Mouse (Mus musculus): ENCODE measurements at regions not wholly inside any gene's neighbourhood (a gene's known extent, or its start where the extent isn't known, plus 50 kb on each side); places are given as distances from the start of the nearest gene placed in this dataset.

- no peak overlapping the region for H3K27ac ChIP-seq
- intact Hi-C loops (cut with DNase I), result no loop called here
- no peak overlapping the region for H3K4me3 ChIP-seq
Measured at GRCm38 (mm10) chr2:92726640-92727039, 127.1 kb downstream of the Chst1 start.

GRCm38 (mm10) chr2:92727241-92727640 lies 127.7 kb downstream of the Chst1 start:
- intact Hi-C loops (cut with DNase I), result no loop called here
- H3K4me3 ChIP-seq, result no peak overlapping the region
- 83% methylated on average over 2 of the region's 2 CpGs for WGBS
- no peaks in the 10 kb centered on the region for H3K36me3 ChIP-seq (ENCODE audit: control insufficient read depth, insufficient read depth, low read length)
- H3K9ac ChIP-seq (ENCODE audit: low read depth, low read length), result no peak overlapping the region
- no peak for TF ChIP-seq POLR2A (IDR thresholded peaks at IDR 0.05; ENCODE audit: insufficient read depth, low read depth, low read length)
- TF ChIP-seq CTCF (IDR thresholded peaks at IDR 0.05), result no peak
- TF ChIP-seq EP300 (IDR thresholded peaks at IDR 0.05; ENCODE audit: insufficient read depth, low read depth, low read length), result no peak
- peaks cover 5% of the 10 kb centered on the region for H3K4me1 ChIP-seq (ENCODE audit: control insufficient read depth, insufficient read depth, low read length)
- no peak overlapping the region for H3K27ac ChIP-seq
- no peak for DNase-seq
- H3K79me2 ChIP-seq (replicated peaks; ENCODE audit: control insufficient read depth, insufficient read depth, low read length), result no peaks in the 10 kb centered on the region
- no peaks in the 10 kb centered on the region for H3K27me3 ChIP-seq (ENCODE audit: control insufficient read depth, insufficient read depth, low read length)

More at GRCm38 (mm10) chr2:92726640-92727039, 127.1 kb downstream of the Chst1 start:
- H3K9ac ChIP-seq (ENCODE audit: low read depth, low read length), result no peak overlapping the region
- DNase-seq, result no peak
- H3K27me3 ChIP-seq (ENCODE audit: control insufficient read depth, insufficient read depth, low read length), result no peaks in the 10 kb centered on the region
- H3K4me1 ChIP-seq (ENCODE audit: control insufficient read depth, insufficient read depth, low read length), result peaks cover 5% of the 10 kb centered on the region
- no peaks in the 10 kb centered on the region for H3K36me3 ChIP-seq (ENCODE audit: control insufficient read depth, insufficient read depth, low read length)
- WGBS, result 58% methylated on average over 7 of the region's 7 CpGs
- TF ChIP-seq EP300 (IDR thresholded peaks at IDR 0.05; ENCODE audit: insufficient read depth, low read depth, low read length) (no peak), POLR2A (IDR thresholded peaks at IDR 0.05; ENCODE audit: insufficient read depth, low read depth, low read length) (no peak), CTCF (IDR thresholded peaks at IDR 0.05) (no peak)
- H3K79me2 ChIP-seq (replicated peaks; ENCODE audit: control insufficient read depth, insufficient read depth, low read length), result no peaks in the 10 kb centered on the region

GRCm38 (mm10) chr2:92728388-92728787 lies 128.9 kb downstream of the Chst1 start:
- intact Hi-C loops (cut with DNase I), result no loop called here
- 88% methylated on average over 3 of the region's 3 CpGs for WGBS
- no peak overlapping the region for H3K4me3 ChIP-seq

GRCm38 (mm10) chr2:92730371-92730770 lies 130.9 kb downstream of the Chst1 start:
- H3K36me3 ChIP-seq (ENCODE audit: control insufficient read depth, insufficient read depth, low read length), result no peaks in the 10 kb centered on the region
- H3K4me3 ChIP-seq, result no peak overlapping the region
- TF ChIP-seq EP300 (IDR thresholded peaks at IDR 0.05; ENCODE audit: insufficient read depth, low read depth, low read length), result no peak
- TF ChIP-seq POLR2A (IDR thresholded peaks at IDR 0.05; ENCODE audit: insufficient read depth, low read depth, low read length), result no peak
- no peak for TF ChIP-seq CTCF (IDR thresholded peaks at IDR 0.05)
- 93% methylated on average over 6 of the region's 6 CpGs for WGBS
- H3K27ac ChIP-seq, result no peak overlapping the region
- H3K9ac ChIP-seq (ENCODE audit: low read depth, low read length), result no peak overlapping the region
- peaks cover 5% of the 10 kb centered on the region for H3K4me1 ChIP-seq (ENCODE audit: control insufficient read depth, insufficient read depth, low read length)
- DNase-seq, result no peak
- intact Hi-C loops (cut with DNase I), result no loop called here
- H3K27me3 ChIP-seq (ENCODE audit: control insufficient read depth, insufficient read depth, low read length), result no peaks in the 10 kb centered on the region
- H3K79me2 ChIP-seq (replicated peaks; ENCODE audit: control insufficient read depth, insufficient read depth, low read length), result no peaks in the 10 kb centered on the region

More at GRCm38 (mm10) chr2:92728388-92728787, 128.9 kb downstream of the Chst1 start:
- Histone ChIP-seq H3K36me3 (ENCODE audit: control insufficient read depth, insufficient read depth, low read length) (no peaks in the 10 kb centered on the region), H3K9ac (ENCODE audit: low read depth, low read length) (no peak overlapping the region), H3K27me3 (ENCODE audit: control insufficient read depth, insufficient read depth, low read length) (no peaks in the 10 kb centered on the region), H3K79me2 (replicated peaks; ENCODE audit: control insufficient read depth, insufficient read depth, low read length) (no peaks in the 10 kb centered on the region), H3K27ac (no peak overlapping the region), H3K4me1 (ENCODE audit: control insufficient read depth, insufficient read depth, low read length) (peaks cover 5% of the 10 kb centered on the region)
- TF ChIP-seq EP300 (IDR thresholded peaks at IDR 0.05; ENCODE audit: insufficient read depth, low read depth, low read length) (no peak), CTCF (IDR thresholded peaks at IDR 0.05) (no peak), POLR2A (IDR thresholded peaks at IDR 0.05; ENCODE audit: insufficient read depth, low read depth, low read length) (no peak)
- no peak for DNase-seq

GRCm38 (mm10) chr2:92733403-92733802 lies 133.9 kb downstream of the Chst1 start:
- 88% methylated on average over 1 of the region's 1 CpGs for WGBS
- Histone ChIP-seq H3K9ac (ENCODE audit: low read depth, low read length) (no peak overlapping the region), H3K4me3 (no peak overlapping the region), H3K36me3 (ENCODE audit: control insufficient read depth, insufficient read depth, low read length) (no peaks in the 10 kb centered on the region), H3K27me3 (ENCODE audit: control insufficient read depth, insufficient read depth, low read length) (no peaks in the 10 kb centered on the region), H3K27ac (no peak overlapping the region), H3K79me2 (replicated peaks; ENCODE audit: control insufficient read depth, insufficient read depth, low read length) (no peaks in the 10 kb centered on the region), H3K4me1 (ENCODE audit: control insufficient read depth, insufficient read depth, low read length) (no peaks in the 10 kb centered on the region)
- DNase-seq, result no peak
- intact Hi-C loops (cut with DNase I), result no loop called here
- TF ChIP-seq CTCF (IDR thresholded peaks at IDR 0.05), result no peak
- no peak for TF ChIP-seq POLR2A (IDR thresholded peaks at IDR 0.05; ENCODE audit: insufficient read depth, low read depth, low read length)

- peaks cover 3% of the 10 kb centered on the region; the same call in 1 of the 2 replicates for H3K4me1 ChIP-seq (ENCODE audit: control insufficient read depth, insufficient read depth, low read length)
- intact Hi-C loops (cut with DNase I), result no loop called here
- WGBS, result 71% methylated on average over 5 of the region's 5 CpGs
- H3K36me3 ChIP-seq (ENCODE audit: control insufficient read depth, insufficient read depth, low read length), result no peaks in the 10 kb centered on the region
- TF ChIP-seq CTCF (IDR thresholded peaks at IDR 0.05) (no peak), POLR2A (IDR thresholded peaks at IDR 0.05; ENCODE audit: insufficient read depth, low read depth, low read length) (no peak), EP300 (IDR thresholded peaks at IDR 0.05; ENCODE audit: insufficient read depth, low read depth, low read length) (no peak)
- DNase-seq, result no peak
- H3K9ac ChIP-seq (ENCODE audit: low read depth, low read length), result no peak overlapping the region
- no peaks in the 10 kb centered on the region for H3K27me3 ChIP-seq (ENCODE audit: control insufficient read depth, insufficient read depth, low read length)
- H3K79me2 ChIP-seq (replicated peaks; ENCODE audit: control insufficient read depth, insufficient read depth, low read length), result no peaks in the 10 kb centered on the region
- H3K27ac ChIP-seq, result no peak overlapping the region
- H3K4me3 ChIP-seq, result no peak overlapping the region
Measured at GRCm38 (mm10) chr2:92735784-92736183, 136.3 kb downstream of the Chst1 start.
